Mouse (Mus musculus): ENCODE data around the gene Elavl1.

Elavl1 gene

GRCm38 (mm10) chr8:4321031-4321430, 4.2 kb downstream of the Elavl1 start:
- DNase-seq (ENCODE audit: low read depth, low spot score): no peak

DNA sequence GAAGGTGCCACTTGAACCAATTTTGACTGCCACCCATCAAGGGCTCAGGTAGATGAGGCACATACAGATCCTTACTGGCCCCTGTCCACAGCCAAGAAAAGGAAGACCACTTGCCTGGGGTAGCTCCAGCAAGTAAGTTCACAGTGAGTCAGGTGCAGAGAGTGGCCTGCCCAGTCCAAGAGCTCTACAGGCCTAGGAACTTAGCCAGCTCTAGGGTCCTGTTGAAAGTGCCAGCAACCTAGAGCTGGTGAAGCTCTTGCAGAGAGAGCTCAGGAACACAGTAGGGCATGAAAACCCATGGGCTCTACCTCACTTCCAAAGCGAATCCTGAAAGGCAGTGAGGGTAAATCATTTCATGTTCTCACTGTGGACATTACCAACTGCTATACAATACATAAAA, 4.8 kb downstream of the Elavl1 start:
- no peak for DNase-seq (ENCODE audit: low read depth, low spot score)

DNA sequence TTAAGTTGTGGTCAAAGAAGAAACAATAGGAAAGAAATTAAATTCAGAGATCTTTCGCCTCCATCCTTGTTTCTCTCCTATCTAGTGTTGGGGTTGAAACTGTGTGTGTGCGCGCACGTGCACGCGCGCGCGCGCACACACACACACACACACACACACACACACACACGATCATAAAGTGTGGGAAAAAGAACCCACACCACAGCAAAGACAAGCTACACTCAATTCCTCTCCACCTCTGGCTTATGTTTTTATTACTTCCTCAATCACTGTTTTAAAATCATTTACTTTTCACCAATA, 5.7 kb downstream of the Elavl1 start:
- no peak for DNase-seq (ENCODE audit: low read depth, low spot score)

GRCm38 (mm10) chr8:4318796-4319572, 6.2 kb downstream of the Elavl1 start:
- DNase-seq (ENCODE audit: low read depth, low spot score): no peak

- DNase-seq (ENCODE audit: low read depth, low spot score): no peak
Observed at GRCm38 (mm10) chr8:4318124-4318523, 7.1 kb downstream of the Elavl1 start.

GRCm38 (mm10) chr8:4314852-4315251, 10.4 kb downstream of the Elavl1 start:
- DNase-seq (ENCODE audit: low read depth, low spot score): no peak

DNA sequence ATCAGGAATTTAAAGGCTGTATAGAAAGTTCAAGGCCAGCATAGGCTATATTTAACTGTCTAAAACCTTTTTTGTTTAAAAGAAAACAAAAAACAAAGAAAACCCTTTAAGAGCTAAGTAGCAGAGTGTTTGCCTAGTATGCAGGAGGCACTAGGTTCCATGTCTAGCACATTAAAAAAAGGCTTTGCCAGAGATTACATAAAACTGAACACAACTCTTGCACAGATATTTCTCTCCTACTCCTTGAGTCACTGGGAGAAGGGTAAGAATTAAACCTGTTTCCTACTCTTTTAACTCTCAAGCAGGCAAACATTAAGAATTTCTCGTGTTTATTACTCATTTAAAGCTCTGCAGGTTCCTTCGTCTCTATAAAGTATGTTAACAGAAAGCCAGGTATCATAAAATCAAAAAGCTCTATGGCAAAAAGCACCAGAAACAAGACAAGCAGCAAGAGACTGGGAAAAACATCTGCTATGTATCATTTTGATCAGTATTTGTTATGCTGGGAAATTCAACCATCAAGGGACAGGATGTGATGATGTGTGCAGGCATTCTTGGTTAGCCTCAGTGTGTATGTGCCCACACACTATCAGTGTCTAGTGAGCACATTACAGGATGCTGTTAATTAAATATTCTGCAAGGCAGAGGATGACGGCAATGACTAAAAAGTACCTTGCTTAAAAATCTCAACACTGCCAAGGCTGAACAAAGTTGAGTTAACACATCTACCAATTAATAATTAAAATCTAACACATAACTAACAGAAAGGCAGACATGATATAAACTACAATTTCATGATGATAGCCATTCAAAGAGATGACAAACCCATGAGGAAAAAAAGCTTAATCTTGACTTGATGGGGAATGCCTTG, 11.7 kb downstream of the Elavl1 start:
- no peak for DNase-seq (ENCODE audit: low read depth, low spot score)

GRCm38 (mm10) chr8:4312104-4312503, 13.1 kb downstream of the Elavl1 start:
- DNase-seq (ENCODE audit: low read depth, low spot score): no peak

DNA sequence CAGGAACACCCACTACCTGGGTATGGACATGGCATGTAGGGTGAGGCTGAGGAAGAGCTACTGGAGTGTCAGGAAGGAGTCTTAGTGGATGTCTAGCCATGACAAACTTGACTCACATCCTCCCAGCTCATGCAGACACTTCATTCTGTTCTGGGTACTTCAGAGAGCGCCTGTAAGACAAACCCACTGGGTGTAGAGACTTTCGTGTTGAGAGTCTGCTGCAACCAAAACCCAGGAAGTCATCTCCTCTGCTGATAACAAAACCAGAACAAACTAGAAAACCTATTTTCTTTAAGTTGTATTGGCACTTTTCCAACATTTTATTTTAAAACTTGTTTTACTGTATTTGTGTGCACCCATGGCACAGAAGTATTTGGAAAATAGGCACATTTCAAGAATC, 19.4 kb downstream of the Elavl1 start:
- DNase-seq (ENCODE audit: low read depth, low spot score): no peak

DNA sequence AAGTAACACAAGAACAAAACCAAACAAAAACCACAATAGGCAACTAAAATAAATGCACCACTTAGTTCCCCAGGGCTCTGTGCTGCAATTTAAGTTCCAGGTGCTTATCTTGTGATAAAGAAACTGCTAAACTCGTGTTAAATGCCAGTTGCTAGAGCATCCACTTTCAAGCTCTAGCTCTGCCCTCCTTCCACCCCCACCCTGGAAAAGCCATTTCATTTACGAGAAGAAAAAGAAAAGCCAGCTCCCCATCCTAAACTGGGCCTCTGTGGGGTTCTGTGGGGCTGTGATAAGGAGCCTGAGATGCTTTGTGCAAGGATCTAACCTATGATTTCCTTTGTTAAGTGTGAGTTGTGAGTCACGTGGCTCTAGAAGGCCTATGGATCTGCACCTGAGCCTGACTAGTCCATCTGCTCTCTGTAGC, 21.1 kb downstream of the Elavl1 start:
- DNase-seq (ENCODE audit: low read depth, low spot score): no peak

- no peak for DNase-seq (ENCODE audit: low read depth, low spot score)
Observed at GRCm38 (mm10) chr8:4297822-4298221, 27.4 kb downstream of the Elavl1 start.

DNA sequence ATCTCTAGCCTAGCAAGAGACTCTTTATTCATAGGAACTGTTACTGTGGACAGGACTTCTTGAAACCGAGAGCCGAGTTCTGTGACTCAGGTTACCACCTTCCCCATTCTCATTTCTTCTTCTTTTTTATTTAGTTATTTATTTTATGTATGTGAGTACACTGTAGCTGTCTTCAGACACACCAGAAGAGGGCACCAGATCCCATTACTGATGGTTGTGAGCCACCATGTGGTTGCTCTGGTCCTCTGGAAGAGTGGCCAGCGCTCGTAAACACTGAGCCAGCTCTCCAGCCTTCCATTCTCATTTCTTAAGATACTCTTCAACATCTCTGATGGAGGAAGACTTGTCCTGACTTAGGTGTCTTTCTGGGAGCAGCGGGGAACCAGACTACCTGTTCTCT, 32.5 kb downstream of the Elavl1 start:
- DNase-seq (ENCODE audit: low read depth, low spot score): no peak

DNA sequence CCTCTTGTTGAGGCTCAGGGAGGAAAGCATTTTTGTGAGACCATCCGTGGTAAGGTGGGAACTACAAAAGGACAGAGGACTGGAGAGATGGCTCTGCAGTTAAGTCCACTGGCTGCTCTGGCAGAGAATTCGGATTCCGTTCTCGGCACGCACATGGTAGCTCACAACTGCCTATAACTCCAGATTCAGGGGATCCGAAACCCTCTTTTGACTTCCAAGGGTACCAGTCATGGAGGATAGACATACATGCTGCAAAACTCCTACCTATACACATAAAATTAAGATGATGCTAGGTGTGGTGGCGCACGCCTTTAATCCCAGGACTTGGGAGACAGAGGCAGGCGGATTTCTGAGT, 49.1 kb downstream of the Elavl1 start:
- DNase-seq (ENCODE audit: low read depth, low spot score): no peak

GRCm38 (mm10) chr8:4275275-4276110, 49.7 kb downstream of the Elavl1 start, which contains the start of gene Timm44:
TSS of gene Timm44 (minus strand) at chr8:4275913.
- peak; percentile 94 for DNase-seq (ENCODE audit: low read depth, low spot score)

DNA sequence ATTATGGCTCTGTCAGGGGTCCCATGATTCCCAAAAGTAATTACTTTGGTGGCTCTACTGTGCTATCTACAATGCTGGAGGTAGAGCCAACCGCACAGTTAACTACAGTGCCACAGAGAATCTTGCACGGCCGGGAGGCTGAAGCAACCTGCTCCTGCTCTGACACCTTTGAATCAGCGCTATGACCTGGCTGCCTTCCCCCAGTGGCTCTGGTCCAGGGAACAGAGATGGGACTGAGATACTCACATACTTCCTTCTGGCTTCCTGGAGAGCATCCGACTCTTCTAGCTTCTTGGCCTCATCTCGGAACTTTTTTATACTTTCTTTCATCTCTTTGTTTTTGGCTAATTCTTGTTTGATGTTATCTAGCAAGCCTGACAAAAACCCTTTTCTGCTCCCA, 55.6 kb downstream of the Elavl1 start:
- no peak for DNase-seq (ENCODE audit: low read depth, low spot score)

- no peak for DNase-seq (ENCODE audit: low read depth, low spot score)
Observed at GRCm38 (mm10) chr8:4267627-4268026, 57.6 kb downstream of the Elavl1 start.

DNA sequence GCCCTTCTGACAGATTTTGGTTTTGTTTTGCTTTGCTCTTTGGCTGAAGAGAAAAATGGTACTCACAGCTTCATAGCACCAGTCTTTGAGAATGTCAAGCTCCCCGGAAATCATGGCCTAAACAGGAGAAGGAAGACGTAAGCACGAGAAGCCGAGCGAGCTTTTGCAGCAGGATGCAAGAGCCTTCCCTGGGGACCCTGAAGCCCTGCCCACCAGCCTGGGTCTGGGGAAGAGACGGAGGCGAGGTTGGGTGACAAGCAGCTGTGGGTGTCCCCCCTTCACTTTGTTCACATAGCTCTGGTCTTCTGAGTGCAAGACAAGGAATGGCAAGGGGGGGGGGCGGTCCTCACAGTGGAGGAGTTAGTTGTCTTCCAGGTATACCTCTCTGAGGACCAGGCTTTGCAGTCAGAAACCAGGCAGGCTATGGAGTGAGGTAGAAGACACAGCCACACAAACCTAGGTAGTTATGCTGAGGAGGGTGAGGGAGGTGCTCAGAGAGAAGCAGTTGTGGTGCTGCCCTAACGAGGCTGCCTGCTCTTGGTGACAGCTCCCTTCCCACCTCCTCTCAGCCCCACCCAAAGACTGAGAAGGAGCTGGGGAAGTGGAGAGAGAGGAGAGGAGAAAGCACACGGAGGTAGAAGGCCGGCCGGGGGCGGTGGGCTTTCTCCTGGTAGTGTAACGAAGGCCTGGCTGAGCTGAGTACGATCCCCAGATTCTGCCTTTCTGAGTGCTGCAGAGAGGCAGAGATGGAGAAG, 59.9 kb downstream of the Elavl1 start:
- no peak for DNase-seq (ENCODE audit: low read depth, low spot score)

GRCm38 (mm10) chr8:4263105-4263791, 62.0 kb downstream of the Elavl1 start:
- DNase-seq (ENCODE audit: low read depth, low spot score): no peak

- DNase-seq (ENCODE audit: low read depth, low spot score): no peak
Observed at GRCm38 (mm10) chr8:4259805-4260170, 65.4 kb downstream of the Elavl1 start.

- peak; percentile 73 for DNase-seq (ENCODE audit: low read depth, low spot score)
Observed at GRCm38 (mm10) chr8:4259125-4259804, 65.9 kb downstream of the Elavl1 start, which contains the start of gene Ctxn1. TSS of gene Ctxn1 (minus strand) at chr8:4259274.
